Mouse (Mus musculus) C2C12 (cell line): ENCODE data around the gene Nxn.

Experiments
- CTCF ChIP-seq: IDR thresholded peaks from one replicate; pipeline ENCODE4 v1.5.1; 2011; ENCODE audit not compliant: control insufficient read depth, insufficient read depth, insufficient read length
- MAX ChIP-seq: IDR thresholded peaks from one replicate; pipeline ENCODE4 v1.6.1; 2011; ENCODE audit warnings: mild to moderate bottlenecking, control low read depth
- MYOD1 ChIP-seq: IDR thresholded peaks from one replicate; pipeline ENCODE4 v1.6.1; 2011; ENCODE audit warnings: low read depth; ENCODE audit not compliant: control insufficient read depth, insufficient read length
- USF1 ChIP-seq: IDR thresholded peaks from one replicate; pipeline ENCODE4 v1.6.1; 2011; ENCODE audit warnings: low read depth, mild to moderate bottlenecking, control low read depth, moderate library complexity

- no peak for TF ChIP-seq USF1
- TF ChIP-seq CTCF = no peak
- TF ChIP-seq MAX = no peak
- peak; percentile 47 for TF ChIP-seq MYOD1
Measured at GRCm38 (mm10) chr11:76287301-76287700, 111.6 kb downstream of the Nxn start.
